Mouse (Mus musculus) bone marrow macrophage, adult 2 months (primary cell): ENCODE measurements around the gene Aprt.

Experiments used
- CTCF ChIP-seq: IDR thresholded peaks from 2 replicates; pipeline ENCODE4 v1.5.1; 2012; ENCODE audit warnings: low read depth, mild to moderate bottlenecking, low read length, moderate library complexity
- POLR2A ChIP-seq: IDR thresholded peaks from 2 replicates; pipeline ENCODE4 v1.6.1; 2012; ENCODE audit warnings: mild to moderate bottlenecking, low read depth, low read length, borderline replicate concordance

GRCm38 (mm10) chr8:122575286-122575685 lies 1.4 kb downstream of the Aprt start:
- no peak for TF ChIP-seq CTCF
- no peak for TF ChIP-seq POLR2A
